Mouse (Mus musculus) stomach, embryonic 16.5 days (tissue): ENCODE measurements around the gene Creld2. TPM values are rescaled to one million over a fixed set of nuclear protein-coding genes. Genes with fewer than 3 reads are reported as not detected.

ENCODE experiments used
- ATAC-seq: fragments of 200-750 bp; cut with Nextera tagmentation; 2 replicates; pipeline ENCODE4 v1.8.0; 2017; ENCODE audit warnings: moderate number of reproducible peaks, moderate TSS enrichment; ENCODE audit not compliant: insufficient read depth, low FRiP score
- H3K27ac ChIP-seq: fragments of 300-500 bp; sonication (generic); 2 replicates; pipeline ENCODE4 v1.5.1; 2014; ENCODE audit warnings: low read length
- H3K27me3 ChIP-seq: fragments of 300-500 bp; sonication (generic); 2 replicates; pipeline ENCODE4 v1.6.1; 2014; ENCODE audit warnings: low read length, control low read depth, mixed read lengths; ENCODE audit not compliant: control insufficient read depth, insufficient read depth
- H3K36me3 ChIP-seq: fragments of 300-500 bp; sonication (generic); 2 replicates; pipeline ENCODE4 v1.6.1; 2014; ENCODE audit warnings: low read length; ENCODE audit not compliant: control insufficient read depth, insufficient read depth
- H3K4me1 ChIP-seq: fragments of 300-500 bp; sonication (generic); 2 replicates; pipeline ENCODE4 v1.6.1; 2014; ENCODE audit warnings: low read length, control low read depth, mixed read lengths; ENCODE audit not compliant: control insufficient read depth, insufficient read depth
- H3K4me2 ChIP-seq: fragments of 300-500 bp; sonication (generic); 2 replicates; pipeline ENCODE4 v1.6.1; 2014; ENCODE audit warnings: low read depth, low read length, mixed read lengths
- H3K4me3 ChIP-seq: fragments of 300-500 bp; sonication (generic); replicated peaks from 2 replicates; pipeline ENCODE4 v1.5.1; 2014; ENCODE audit warnings: mild to moderate bottlenecking, low read length
- H3K9ac ChIP-seq: fragments of 300-500 bp; sonication (generic); 2 replicates; pipeline ENCODE4 v1.6.1; 2014; ENCODE audit warnings: low read length
- H3K9me3 ChIP-seq: fragments of 300-500 bp; sonication (generic); replicated peaks from 2 replicates; pipeline ENCODE4 v1.6.1; 2016; ENCODE audit warnings: low read length, control low read depth; ENCODE audit not compliant: control insufficient read depth
- WGBS: fragments of 180-500 bp; shearing (Covaris S2); extraction: QIAGEN DNeasy Blood & Tissue Kit; methylation state at CpG from one replicate; pipeline ENCODE4 v1.1.7; 2014; 5-methylcytosine and 5-hydroxymethylcytosine counted together
- polyA plus RNA-seq: library from polyadenylated mRNA; unstranded; fragments of >200 nt; fragmentation: Nextera tagmentation; extraction: Ambion mirVana; gene quantifications from 2 replicates; pipeline ENCODE4 v1.2.1, GENCODE M21; 2015

Creld2 gene
- polyA plus RNA-seq, 1 experiment from 2014 or later, result 105 TPM

DNA sequence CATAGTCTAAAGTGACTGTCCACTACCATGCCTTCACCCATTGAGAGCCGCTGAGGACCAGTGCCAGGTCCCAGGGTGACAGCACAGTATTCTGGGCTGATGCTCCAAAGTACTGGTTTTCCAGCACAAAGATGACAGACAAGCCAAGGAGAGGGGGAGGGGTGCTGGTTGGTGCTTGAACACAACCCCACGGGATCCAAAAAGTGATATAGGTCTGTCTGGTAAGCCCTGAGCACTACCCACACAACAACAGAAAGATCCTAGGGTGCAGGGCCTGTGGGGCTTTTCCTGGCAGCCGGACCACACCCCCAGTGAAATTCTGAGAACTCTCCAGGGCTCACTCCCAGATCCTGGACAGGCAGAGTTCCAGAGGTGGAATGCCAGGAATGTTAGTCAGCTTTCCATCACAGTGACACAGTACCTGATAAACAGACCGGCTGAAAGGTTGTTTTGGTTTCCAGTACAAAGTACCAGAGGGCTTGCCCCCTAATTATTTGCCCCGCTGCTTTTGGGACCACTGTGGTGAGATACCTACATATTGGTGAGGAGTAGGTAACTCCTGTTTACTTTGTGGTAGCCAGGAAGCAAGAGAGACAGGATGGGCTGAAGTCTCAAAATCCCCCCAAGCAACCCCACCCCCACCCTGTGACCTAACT lies 48.0 kb downstream of the Creld2 start:
- no peak overlapping the region for H3K4me3 ChIP-seq
- 18% methylated on average over 5 of the region's 5 CpGs for WGBS
- ATAC-seq, result no peak
- H3K27me3 ChIP-seq, result no peaks in the 10 kb centered on the region
- H3K9me3 ChIP-seq, result no peaks in the 10 kb centered on the region; the same call in 1 of the 2 replicates
- H3K36me3 ChIP-seq, result peaks cover 6% of the 10 kb centered on the region; the same call in 1 of the 2 replicates
- H3K4me1 ChIP-seq, result peaks cover 40% of the 10 kb centered on the region
- H3K4me2 ChIP-seq, result no peak overlapping the region
- H3K27ac ChIP-seq, result peak overlapping the region; percentile 55
- no peak overlapping the region for H3K9ac ChIP-seq

DNA sequence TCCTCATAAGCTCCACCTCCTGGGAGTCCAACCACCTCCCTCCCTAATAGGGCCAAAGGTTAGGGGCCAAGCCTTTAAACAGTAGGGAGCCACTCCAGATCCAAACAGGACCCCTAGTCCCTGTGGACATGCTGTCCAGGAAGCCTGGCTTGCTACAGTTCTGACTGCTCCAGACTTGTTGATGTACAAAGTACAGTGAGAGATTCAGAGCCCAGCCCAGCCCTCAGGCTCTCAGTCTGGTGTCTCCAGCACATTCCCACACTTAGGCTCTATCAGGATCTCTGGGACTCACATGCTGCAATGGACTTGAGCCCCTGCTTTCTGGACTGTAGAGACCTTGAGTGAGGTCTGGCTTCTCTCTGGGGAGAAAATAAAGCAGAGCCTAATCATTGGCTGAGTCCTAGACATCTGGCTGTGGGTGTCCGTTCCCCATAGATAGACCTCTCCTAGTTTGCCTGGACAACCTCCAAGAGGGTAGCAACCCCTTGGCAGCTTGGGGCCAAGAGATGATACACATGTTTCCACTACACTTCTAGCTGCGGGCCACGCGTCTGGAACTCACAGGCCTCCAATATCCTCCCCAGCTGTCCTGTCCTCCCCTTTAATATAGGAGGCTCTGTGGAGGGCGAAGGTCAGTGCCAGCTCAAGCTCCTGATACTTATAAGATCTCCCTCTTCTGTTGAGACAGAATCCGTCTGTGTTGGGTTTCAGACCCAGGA lies 48.7 kb downstream of the Creld2 start:
- WGBS, result 65% methylated on average over 6 of the region's 6 CpGs
- H3K36me3 ChIP-seq, result peaks cover 6% of the 10 kb centered on the region; the same call in 1 of the 2 replicates
- H3K9me3 ChIP-seq, result no peaks in the 10 kb centered on the region; the same call in 1 of the 2 replicates
- H3K4me2 ChIP-seq, result no peak overlapping the region
- H3K27me3 ChIP-seq, result no peaks in the 10 kb centered on the region
- peak overlapping the region; percentile 55 for H3K27ac ChIP-seq
- H3K4me1 ChIP-seq, result peaks cover 40% of the 10 kb centered on the region
- ATAC-seq, result no peak
- H3K4me3 ChIP-seq, result no peak overlapping the region
- no peak overlapping the region for H3K9ac ChIP-seq

DNA sequence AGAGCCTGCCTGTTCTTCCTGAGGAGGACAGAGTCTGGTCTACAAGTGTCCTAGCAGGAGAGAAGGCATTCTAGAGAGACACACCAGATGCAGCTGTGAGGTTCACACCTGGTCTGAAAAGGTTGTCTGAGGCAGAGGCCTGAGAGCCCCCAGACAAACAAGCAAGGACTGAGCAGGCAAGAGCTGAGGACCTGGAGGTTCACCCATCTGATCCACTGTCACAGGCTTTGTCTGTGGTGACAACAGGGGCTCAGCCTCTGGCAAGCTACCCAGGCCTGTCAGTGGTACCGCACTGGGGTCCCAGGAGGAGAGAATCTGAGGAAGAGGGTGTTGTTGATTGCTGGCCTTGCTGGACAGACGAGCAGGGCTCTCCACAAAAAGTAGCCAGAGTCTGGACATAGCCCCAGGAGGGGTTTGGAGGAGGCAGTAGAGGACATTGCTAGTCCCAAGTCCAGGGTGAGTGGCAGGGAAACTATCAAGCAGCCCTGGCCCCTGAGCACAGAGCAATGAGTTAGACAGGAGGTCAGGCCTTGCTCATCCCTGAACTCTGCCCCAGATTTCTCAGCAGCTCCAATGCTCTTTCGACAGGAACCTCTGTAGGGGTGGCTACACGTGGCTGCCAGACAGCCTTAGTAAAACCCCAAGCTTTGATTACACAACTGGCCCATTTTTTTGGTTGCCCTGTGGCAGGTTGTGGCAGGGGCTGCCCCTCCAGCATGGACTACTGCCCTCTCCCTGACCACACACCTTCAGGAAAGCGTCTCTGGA lies 51.2 kb downstream of the Creld2 start:
- 81% methylated on average over 5 of the region's 5 CpGs for WGBS
- Histone ChIP-seq H3K4me3 (no peak overlapping the region), H3K4me2 (no peak overlapping the region), H3K36me3 (no peaks in the 10 kb centered on the region), H3K9ac (no peak overlapping the region), H3K27me3 (no peaks in the 10 kb centered on the region), H3K27ac (no peak overlapping the region), H3K9me3 (no peaks in the 10 kb centered on the region; the same call in 1 of the 2 replicates), H3K4me1 (peaks cover 25% of the 10 kb centered on the region)
- no peak for ATAC-seq

DNA sequence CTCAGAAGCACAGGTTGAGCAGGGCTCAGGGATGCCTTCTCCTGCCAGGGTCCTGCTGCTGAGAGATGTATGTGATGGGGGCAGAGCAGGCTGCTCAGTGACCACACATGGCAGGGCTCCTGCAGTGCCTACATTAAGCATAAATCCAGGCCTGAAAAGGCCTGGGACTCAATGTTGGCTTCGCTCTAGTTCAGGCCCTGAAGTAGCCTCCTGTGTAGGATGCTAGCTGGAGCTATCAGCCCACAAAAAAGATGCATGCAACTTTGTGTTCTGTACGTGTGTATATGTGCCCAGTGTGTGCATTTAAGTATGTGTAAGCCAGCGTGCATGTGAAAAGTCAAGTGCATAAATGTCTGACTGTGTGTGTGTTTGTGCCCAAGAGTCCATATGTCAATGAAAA lies 54.6 kb downstream of the Creld2 start:
- Histone ChIP-seq H3K27me3 (no peaks in the 10 kb centered on the region; the same call in 1 of the 2 replicates), H3K4me2 (no peak overlapping the region), H3K4me3 (no peak overlapping the region), H3K27ac (no peak overlapping the region), H3K9me3 (no peaks in the 10 kb centered on the region), H3K4me1 (peaks cover 5% of the 10 kb centered on the region), H3K36me3 (no peaks in the 10 kb centered on the region), H3K9ac (no peak overlapping the region)
- ATAC-seq, result no peak
- 91% methylated on average over 3 of the region's 3 CpGs for WGBS

DNA sequence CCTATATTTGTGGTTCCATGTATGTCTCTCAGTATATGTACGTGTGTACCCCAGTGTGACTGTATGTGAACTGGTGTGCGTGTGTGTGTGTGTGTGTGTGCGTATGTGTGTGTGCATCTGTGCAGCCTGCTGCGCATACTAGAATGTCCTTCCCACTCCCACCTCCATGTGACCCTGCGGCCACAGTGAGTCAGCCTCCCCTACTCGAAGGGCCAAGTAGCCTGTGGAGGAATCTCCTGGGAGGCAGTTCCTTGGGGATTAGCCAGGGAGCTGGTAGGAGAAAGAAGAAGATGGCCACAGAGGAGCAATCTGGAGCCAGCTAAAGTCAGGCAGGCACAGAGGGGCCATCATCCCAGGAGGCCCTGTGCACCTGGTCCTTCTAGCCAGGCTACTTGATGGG lies 55.0 kb downstream of the Creld2 start:
- 81% methylated on average over 6 of the region's 6 CpGs for WGBS
- H3K27me3 ChIP-seq, result no peaks in the 10 kb centered on the region; the same call in 1 of the 2 replicates
- no peaks in the 10 kb centered on the region for H3K36me3 ChIP-seq
- no peak overlapping the region for H3K4me3 ChIP-seq
- no peak overlapping the region for H3K4me2 ChIP-seq
- no peaks in the 10 kb centered on the region for H3K9me3 ChIP-seq
- H3K9ac ChIP-seq, result no peak overlapping the region
- H3K27ac ChIP-seq, result no peak overlapping the region
- ATAC-seq, result no peak
- peaks cover 5% of the 10 kb centered on the region for H3K4me1 ChIP-seq

DNA sequence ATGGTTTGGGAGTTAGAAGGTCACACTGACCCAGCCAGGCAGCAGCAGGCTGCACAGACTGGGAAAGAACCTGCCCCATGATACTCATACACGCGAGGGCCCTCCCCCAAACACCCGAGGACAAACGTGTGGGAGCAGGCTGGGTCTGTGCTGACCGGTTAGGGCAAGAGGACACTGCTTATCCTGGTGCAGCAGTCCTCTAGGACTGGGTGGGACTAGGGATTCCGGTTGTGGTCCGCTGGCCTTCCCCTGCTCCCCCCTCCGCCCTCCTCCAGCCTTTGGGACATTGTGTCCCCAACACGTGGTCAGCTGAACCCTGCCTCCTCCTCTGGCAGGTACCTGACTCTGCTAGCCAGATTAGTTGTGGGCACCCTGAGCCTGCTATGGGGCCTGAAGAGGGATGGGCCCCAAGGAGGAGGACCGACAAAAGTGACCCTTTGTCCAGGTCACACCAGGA lies 56.2 kb downstream of the Creld2 start:
- 27% methylated on average over 10 of the region's 10 CpGs for WGBS
- Histone ChIP-seq H3K9me3 (no peaks in the 10 kb centered on the region), H3K4me2 (no peak overlapping the region), H3K27me3 (no peaks in the 10 kb centered on the region; the same call in 1 of the 2 replicates), H3K4me3 (no peak overlapping the region), H3K4me1 (peaks cover 5% of the 10 kb centered on the region), H3K9ac (no peak overlapping the region), H3K27ac (no peak overlapping the region), H3K36me3 (no peaks in the 10 kb centered on the region)
- ATAC-seq, result peak; percentile 69; the same call in 1 of the 2 replicates

Other genes with a start within 250 kb of the Creld2 start
- gene Zdhhc25, start 219.3 kb upstream of the Creld2 start, polyA plus RNA-seq, result not detected in 2 replicates
- 18.6 and 20.3 TPM in 2 replicates for gene Brd1, start 85.4 kb upstream of the Creld2 start, polyA plus RNA-seq
- 14.1 and 15.3 TPM in 2 replicates for gene Zbed4, start 68.0 kb upstream of the Creld2 start, polyA plus RNA-seq
- gene Alg12, start 328 bp upstream of the Creld2 start, polyA plus RNA-seq, result 13.1 and 14.0 TPM in 2 replicates
- 58.3 and 59.0 TPM in 2 replicates for gene Pim3, start 42.5 kb downstream of the Creld2 start, polyA plus RNA-seq
- not detected in 2 replicates for gene Ttll8, start 134.8 kb downstream of the Creld2 start, polyA plus RNA-seq
- gene Mlc1, start 159.4 kb downstream of the Creld2 start, polyA plus RNA-seq, result not detected in 2 replicates
- not detected in 2 replicates for gene Mov10l1, start 163.3 kb downstream of the Creld2 start, polyA plus RNA-seq
- gene Panx2, start 240.1 kb downstream of the Creld2 start, polyA plus RNA-seq, result 0.40 and 1.2 TPM in 2 replicates